Mouse (Mus musculus) lung, adult 10 weeks (tissue): ENCODE data around the gene Papolg. TPM values are rescaled to one million over a fixed set of nuclear protein-coding genes. Genes with fewer than 3 reads are reported as not detected.

ENCODE experiments used
- polyA plus RNA-seq: library from polyadenylated mRNA; stranded (reverse); fragments of 350-450 nt; fragmentation: Illumina TruSeq; extraction: RNeasy Lipid Tissue Mini Kit (QIAGEN cat#74804); gene quantifications from one replicate; pipeline ENCODE4 v1.2.3, GENCODE M21; 2014; ENCODE audit warnings: low read depth, low replicate concordance; ENCODE audit not compliant: insufficient read depth

The Papolg gene
- polyA plus RNA-seq: 5.8 TPM

GRCm38 (mm10) chr11:23895060-23895426, at the start of gene Papolg:
Gene Papolg (minus strand): TSS chr11:23895253.

Other genes with a start within 250 kb of the Papolg start
- 6.2 TPM for gene Pus10, start 229.6 kb downstream of the Papolg start, polyA plus RNA-seq
- gene Pex13, start 229.3 kb downstream of the Papolg start, polyA plus RNA-seq: 17.5 TPM
- 2.7 TPM for gene Rel, start 124.3 kb downstream of the Papolg start, polyA plus RNA-seq
- not detected for gene A830031A19Rik, start 179.8 kb upstream of the Papolg start, polyA plus RNA-seq
- 1.7 TPM for gene Bcl11a, start 182.8 kb upstream of the Papolg start, polyA plus RNA-seq